Mouse (Mus musculus) midbrain, embryonic 16.5 days (tissue): ENCODE results near the gene H2-Q4. TPM values are rescaled to one million over a fixed set of nuclear protein-coding genes. Genes with fewer than 3 reads are reported as not detected.
"Not testable (repeated sequence)": the region's sequence is repeated elsewhere in the genome, so short reads cannot be mapped to it uniquely, and the experiment has no call there.

Source experiments
- ATAC-seq: fragments of 200-750 bp; cut with Nextera tagmentation; 2 replicates; pipeline ENCODE4 v1.8.0; 2017; ENCODE audit warnings: moderate TSS enrichment
- H3K27ac ChIP-seq: fragments of 300-500 bp; sonication (generic); 2 replicates; pipeline ENCODE4 v1.5.1; 2014; ENCODE audit warnings: mild to moderate bottlenecking, low read length, mixed read lengths
- H3K27me3 ChIP-seq: fragments of 300-500 bp; sonication (generic); 2 replicates; pipeline ENCODE4 v1.6.1; 2014; ENCODE audit warnings: low read depth, low read length, mixed read lengths; ENCODE audit not compliant: control insufficient read depth, insufficient read depth
- H3K36me3 ChIP-seq: fragments of 300-500 bp; sonication (generic); 2 replicates; pipeline ENCODE4 v1.6.1; 2014; ENCODE audit warnings: mild to moderate bottlenecking, low read length, moderate library complexity, mixed read lengths; ENCODE audit not compliant: control insufficient read depth, insufficient read depth
- H3K4me1 ChIP-seq: fragments of 300-500 bp; sonication (generic); 2 replicates; pipeline ENCODE4 v1.6.1; 2014; ENCODE audit warnings: mild to moderate bottlenecking, low read length, mixed read lengths; ENCODE audit not compliant: control insufficient read depth, insufficient read depth
- H3K4me2 ChIP-seq: fragments of 300-500 bp; sonication (generic); 2 replicates; pipeline ENCODE4 v1.6.1; 2014; ENCODE audit warnings: mild to moderate bottlenecking, low read length, mixed read lengths
- H3K4me3 ChIP-seq: fragments of 300-500 bp; sonication (generic); 2 replicates; pipeline ENCODE4 v1.5.1; 2014; ENCODE audit warnings: low read depth, mild to moderate bottlenecking, low read length, moderate library complexity, mixed read lengths
- H3K9ac ChIP-seq: fragments of 300-500 bp; sonication (generic); 2 replicates; pipeline ENCODE4 v1.6.1; 2014; ENCODE audit warnings: low read depth, low read length, mixed read lengths
- H3K9me3 ChIP-seq: fragments of 300-500 bp; sonication (generic); replicated peaks from 2 replicates; pipeline ENCODE4 v1.6.1; 2014; ENCODE audit warnings: mild to moderate bottlenecking, low read length, mixed read lengths; ENCODE audit not compliant: control insufficient read depth, poor library complexity, severe bottlenecking
- WGBS: fragments of 180-500 bp; shearing (Covaris S2); extraction: QIAGEN DNeasy Blood & Tissue Kit; methylation state at CpG from one replicate; pipeline ENCODE4 v1.1.7; 2014; 5-methylcytosine and 5-hydroxymethylcytosine counted together
- polyA plus RNA-seq: library from polyadenylated mRNA; unstranded; fragments of >200 nt; fragmentation: Nextera tagmentation; extraction: Ambion mirVana; gene quantifications from 2 replicates; pipeline ENCODE4 v1.2.1, GENCODE M21; 2015

Gene H2-Q4
- polyA plus RNA-seq, 1 experiment from 2014 or later = 0.97 TPM

DNA sequence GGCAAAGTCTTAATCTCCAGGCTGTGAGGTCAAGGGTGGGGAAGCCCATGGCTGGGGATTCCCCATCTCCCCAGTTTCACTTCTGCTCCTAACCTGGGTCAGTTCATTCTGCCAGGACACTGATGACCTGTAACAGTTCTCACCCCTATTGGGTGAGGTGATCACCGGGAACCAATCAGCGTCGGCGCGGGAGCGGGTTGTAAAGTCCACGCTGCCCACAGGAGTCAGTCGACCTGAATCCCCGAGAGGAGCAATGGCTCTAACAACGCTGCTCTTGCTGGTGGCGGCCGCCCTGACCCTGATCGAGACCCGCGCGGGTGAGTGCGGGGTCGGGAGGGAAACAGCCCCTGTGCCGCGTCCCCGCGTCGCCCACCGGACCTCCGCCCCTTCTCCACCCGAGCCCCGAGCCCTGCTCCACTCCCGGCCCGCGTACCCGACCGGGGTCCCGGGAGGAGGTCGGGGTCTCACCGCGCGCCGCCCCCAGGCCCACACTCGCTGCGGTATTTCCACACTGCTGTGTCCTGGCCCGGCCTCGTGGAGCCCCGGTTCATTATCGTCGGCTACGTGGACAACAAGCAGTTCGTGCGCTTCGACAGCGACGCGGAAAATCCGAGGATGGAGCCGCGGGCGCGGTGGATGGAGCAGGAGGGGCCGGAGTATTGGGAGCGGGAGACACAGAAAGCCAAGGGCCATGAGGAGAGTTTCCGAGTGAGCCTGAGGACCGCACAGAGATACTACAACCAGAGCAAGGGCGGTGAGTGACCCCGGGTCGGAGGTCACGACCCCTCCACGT lies 45.4 kb downstream of the H2-Q4 start, which contains the start of gene H2-Q6:
H2-Q6 (plus strand) TSS at position 227 of the 793 bp plus-strand sequence.
- 1% methylated on average over 49 of the region's 66 CpGs for WGBS
- H3K4me2 ChIP-seq = peak within 1 kb of the TSS; percentile 68
- H3K9me3 ChIP-seq, H3K36me3 ChIP-seq, H3K27me3 ChIP-seq, H3K27ac ChIP-seq, H3K4me1 ChIP-seq: not testable (repeated sequence)
- peak; percentile 61 for ATAC-seq
- peak within 1 kb of the TSS; percentile 41 for H3K4me3 ChIP-seq
- H3K9ac ChIP-seq = peak within 1 kb of the TSS; percentile 49; the same call in 1 of the 2 replicates

DNA sequence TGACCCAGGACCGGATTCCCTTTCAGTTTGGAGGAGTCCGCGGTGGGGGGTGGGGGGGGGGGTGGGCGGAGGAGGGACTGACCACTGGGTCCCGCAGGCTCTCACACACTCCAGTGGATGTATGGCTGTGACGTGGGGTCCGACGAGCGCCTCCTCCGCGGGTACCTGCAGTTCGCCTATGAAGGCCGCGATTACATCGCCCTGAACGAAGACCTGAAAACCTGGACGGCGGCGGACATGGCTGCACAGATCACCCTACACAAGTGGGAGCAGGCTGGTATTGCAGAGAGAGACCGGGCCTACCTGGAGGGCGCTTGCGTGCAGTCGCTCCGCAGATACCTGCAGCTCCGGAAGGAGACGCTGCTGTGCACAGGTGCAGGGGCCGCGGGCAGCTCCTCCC lies 46.1 kb downstream of the H2-Q4 start:
- Histone ChIP-seq H3K4me2 (peak overlapping the region; percentile 68), H3K9ac (0 out of 2 replicates have a peak overlapping the region, but pooled peaks have one; percentile 6), H3K4me3 (peak overlapping the region; percentile 41)
- not testable (repeated sequence) for H3K27me3 ChIP-seq, H3K27ac ChIP-seq, H3K9me3 ChIP-seq, H3K36me3 ChIP-seq, H3K4me1 ChIP-seq
- WGBS = 9% methylated on average over 28 of the region's 28 CpGs
- peak; percentile 44; the same call in 1 of the 2 replicates for ATAC-seq

DNA sequence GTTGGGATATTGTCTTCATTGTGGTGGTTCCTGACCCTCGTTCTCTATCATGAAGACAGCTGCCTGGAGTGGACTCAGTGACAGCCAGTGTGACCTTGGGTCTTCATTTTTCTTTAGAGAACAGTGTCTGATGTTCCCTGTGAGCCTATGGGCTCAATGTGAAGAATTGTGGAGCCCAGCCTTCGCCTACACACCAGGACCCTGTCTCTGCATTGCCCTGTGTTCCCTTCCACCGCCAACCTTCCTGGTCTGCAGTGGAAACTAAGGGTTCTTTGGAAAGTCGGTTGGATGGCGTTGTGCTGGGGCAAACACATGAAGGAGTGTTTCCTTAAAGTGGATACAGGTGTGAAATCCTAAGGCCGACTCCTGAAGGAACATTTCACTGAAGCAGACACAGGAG lies 49.5 kb downstream of the H2-Q4 start:
- ATAC-seq, H3K4me3 ChIP-seq, H3K4me1 ChIP-seq, H3K36me3 ChIP-seq, H3K4me2 ChIP-seq, H3K27me3 ChIP-seq, H3K27ac ChIP-seq, H3K9me3 ChIP-seq, H3K9ac ChIP-seq: not testable (repeated sequence)
- 87% methylated on average over 6 of the region's 6 CpGs for WGBS

DNA sequence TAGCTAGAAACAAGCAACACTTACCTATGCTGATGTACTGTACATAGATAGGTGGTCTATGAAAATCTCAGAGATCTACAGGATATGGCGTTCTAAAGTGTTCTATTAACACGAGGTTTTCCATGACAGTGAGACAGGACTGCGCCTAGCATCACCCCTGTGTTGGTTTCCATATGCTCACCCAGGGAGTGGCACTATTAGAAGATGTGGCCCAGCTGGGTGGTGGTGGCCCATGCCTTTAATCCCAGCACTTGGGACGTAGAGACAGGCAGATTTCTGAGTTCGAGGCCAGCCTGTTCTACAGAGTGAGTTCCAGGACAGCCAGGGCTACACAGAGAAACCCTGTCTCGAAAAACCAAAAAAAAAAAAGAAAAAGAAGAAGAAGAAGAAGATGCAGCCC lies 51.3 kb downstream of the H2-Q4 start:
- H3K9me3 ChIP-seq, H3K27me3 ChIP-seq, H3K36me3 ChIP-seq, ATAC-seq, H3K4me3 ChIP-seq, H3K4me1 ChIP-seq, H3K4me2 ChIP-seq, H3K27ac ChIP-seq, H3K9ac ChIP-seq: not testable (repeated sequence)
- WGBS = 86% methylated on average over 6 of the region's 6 CpGs

DNA sequence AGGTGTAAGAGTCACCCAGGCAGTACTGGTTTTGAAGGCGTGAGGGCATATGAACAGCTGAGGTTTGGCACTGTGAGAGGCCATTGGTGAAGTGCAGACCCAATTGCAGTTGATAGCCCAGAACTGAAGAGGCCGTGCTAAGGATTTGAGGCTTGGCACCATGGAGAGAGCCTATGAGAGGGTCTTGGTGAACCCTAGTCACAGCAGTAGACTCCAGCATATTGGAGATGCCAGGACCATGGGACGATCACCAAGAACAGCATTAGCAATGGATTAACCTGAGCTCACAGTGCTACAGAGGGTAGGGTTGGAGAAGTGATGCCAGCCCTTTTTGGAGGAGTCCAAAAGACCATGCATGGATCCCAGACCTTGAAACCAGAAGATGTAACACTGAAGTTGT lies 52.8 kb downstream of the H2-Q4 start:
- H3K4me3 ChIP-seq, H3K27me3 ChIP-seq, H3K9ac ChIP-seq, ATAC-seq, H3K4me2 ChIP-seq, H3K27ac ChIP-seq, H3K4me1 ChIP-seq, H3K9me3 ChIP-seq, H3K36me3 ChIP-seq: not testable (repeated sequence)
- WGBS = 91% methylated on average over 3 of the region's 3 CpGs

DNA sequence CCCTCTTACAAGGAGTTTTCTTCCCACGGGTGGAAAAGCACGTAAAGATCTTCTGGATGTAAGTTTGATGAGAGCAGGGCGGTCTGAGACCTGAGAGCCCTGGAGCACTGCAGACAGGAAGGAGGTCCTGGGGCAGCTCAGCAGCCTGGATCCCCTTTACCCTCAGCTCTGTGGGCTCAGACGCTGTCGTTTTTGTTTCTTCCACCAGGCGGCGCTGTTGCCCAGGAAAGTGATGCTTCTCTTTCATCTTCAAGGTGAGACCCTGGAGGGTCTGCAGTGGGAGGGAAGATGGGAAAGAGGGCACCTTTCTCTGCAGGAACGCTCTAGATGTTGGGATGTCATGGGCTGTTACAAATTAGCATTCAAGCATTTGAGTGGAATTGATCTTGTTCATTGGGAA lies 55.4 kb downstream of the H2-Q4 start:
- WGBS = 13% methylated on average over 8 of the region's 8 CpGs

More for the DNA sequence above, 55.4 kb downstream of the H2-Q4 start:
- not testable (repeated sequence) for H3K27me3 ChIP-seq, H3K4me3 ChIP-seq, H3K9ac ChIP-seq, H3K4me1 ChIP-seq, H3K27ac ChIP-seq, H3K9me3 ChIP-seq, ATAC-seq, H3K36me3 ChIP-seq, H3K4me2 ChIP-seq

Other genes with a start within 250 kb of the H2-Q4 start
- 0.24 and 0.29 TPM in 2 replicates for gene Apom, start 247.6 kb upstream of the H2-Q4 start, polyA plus RNA-seq
- 70.5 and 75.7 TPM in 2 replicates for gene Bag6, start 244.4 kb upstream of the H2-Q4 start, polyA plus RNA-seq
- 148 and 167 TPM in 2 replicates for gene Prrc2a, start 214.7 kb upstream of the H2-Q4 start, polyA plus RNA-seq
- 6.2 and 6.9 TPM in 2 replicates for gene Aif1, start 203.5 kb upstream of the H2-Q4 start, polyA plus RNA-seq
- gene Lst1, start 191.2 kb upstream of the H2-Q4 start, polyA plus RNA-seq = 4.7 and 5.9 TPM in 2 replicates
- gene Ltb, start 185.2 kb upstream of the H2-Q4 start, polyA plus RNA-seq = 0.48 and 0.62 TPM in 2 replicates
- gene Tnf, start 177.6 kb upstream of the H2-Q4 start, polyA plus RNA-seq = not detected in 2 replicates
- gene Lta, start 174.3 kb upstream of the H2-Q4 start, polyA plus RNA-seq = 0.45 and 1.1 TPM in 2 replicates
- gene Gm16181, start 158.8 kb upstream of the H2-Q4 start, polyA plus RNA-seq = 0.38 and 0.57 TPM in 2 replicates
- gene Atp6v1g2, start 146.0 kb upstream of the H2-Q4 start, polyA plus RNA-seq = 111 and 139 TPM in 2 replicates
- gene Nfkbil1, start 143.8 kb upstream of the H2-Q4 start, polyA plus RNA-seq = 9.2 and 9.4 TPM in 2 replicates
- gene Ddx39b, start 137.9 kb upstream of the H2-Q4 start, polyA plus RNA-seq = 339 and 357 TPM in 2 replicates
- gene H2-D1, start 116.9 kb upstream of the H2-Q4 start, polyA plus RNA-seq = 82.5 and 109 TPM in 2 replicates
- 0.38 and 0.52 TPM in 2 replicates for gene H2-Q1, start 59.2 kb upstream of the H2-Q4 start, polyA plus RNA-seq
- 4.4 and 7.6 TPM in 2 replicates for gene H2-Q2, start 37.4 kb upstream of the H2-Q4 start, polyA plus RNA-seq
- 1.1 and 1.3 TPM in 2 replicates for gene H2-Q6, start 45.2 kb downstream of the H2-Q4 start, polyA plus RNA-seq
- 3.8 and 4.6 TPM in 2 replicates for gene H2-Q7, start 59.5 kb downstream of the H2-Q4 start, polyA plus RNA-seq
- 0.30 and 0.31 TPM in 2 replicates for gene H2-Q10, start 90.5 kb downstream of the H2-Q4 start, polyA plus RNA-seq
- gene Pou5f1, start 126.4 kb downstream of the H2-Q4 start, polyA plus RNA-seq = 0.37 TPM in 1 of 2 replicates, not detected in the other
- 8.5 and 9.4 TPM in 2 replicates for gene Tcf19, start 137.2 kb downstream of the H2-Q4 start, polyA plus RNA-seq
- gene Cchcr1, start 137.5 kb downstream of the H2-Q4 start, polyA plus RNA-seq = 3.7 and 4.0 TPM in 2 replicates
- 0.60 and 0.68 TPM in 2 replicates for gene Psors1c2, start 153.6 kb downstream of the H2-Q4 start, polyA plus RNA-seq
- 0.07 and 0.09 TPM in 2 replicates for gene Cdsn, start 172.5 kb downstream of the H2-Q4 start, polyA plus RNA-seq
- gene 2300002M23Rik, start 187.8 kb downstream of the H2-Q4 start, polyA plus RNA-seq = not detected in 2 replicates
- gene Sfta2, start 221.9 kb downstream of the H2-Q4 start, polyA plus RNA-seq = not detected in 2 replicates
- gene Gm9573, start 247.0 kb downstream of the H2-Q4 start, polyA plus RNA-seq = not detected in 2 replicates